23 mouse cellular contexts compared by ENCODE assay signal in the genomic region with DNA sequence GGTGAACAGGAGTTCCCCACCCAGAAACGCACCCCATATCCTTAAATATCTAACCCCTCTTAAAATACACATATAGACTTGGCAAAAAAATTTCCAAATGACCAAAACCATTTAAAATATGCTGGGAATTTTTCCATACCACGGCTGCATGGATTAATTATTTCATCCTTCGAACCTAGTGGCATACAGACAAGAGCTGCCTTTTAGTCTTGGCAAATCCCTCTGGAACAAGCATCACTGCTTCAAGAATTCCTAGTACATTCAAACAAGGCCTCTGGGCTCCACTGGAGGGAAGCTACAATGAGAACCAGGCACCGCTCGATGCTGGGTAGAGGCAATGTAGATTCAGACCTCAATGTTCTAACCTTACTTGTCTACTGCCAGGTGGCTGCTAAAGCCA. TPM values are rescaled to one million over a fixed set of nuclear protein-coding genes. Genes with fewer than 3 reads are reported as not detected.
DNase-seq lines count a peak whose midpoint lies in the region; ATAC-seq and TF ChIP-seq lines count a peak whose summit lies in the region.
"Had no signal": no experiment of that assay in that cellular context is flagged by ENCODE, and none has a peak within 500 bp of the region (broad histone marks: within the 10 kb centered on the region; RNA-seq: fewer than 3 reads in every experiment).

No protein-coding gene starts in this region.

- intact Hi-C loops in heart, postnatal 36 days (cut with DNase I): no loop called here
- intact Hi-C loops in left cerebral cortex, postnatal 10 days (cut with DNase I): no loop called here

- H3K9me3 ChIP-seq in heart, embryonic 10.5 days: no peaks in the 10 kb centered on the region
- H3K9me3 ChIP-seq in midbrain, embryonic 10.5 days (replicated peaks): no peaks in the 10 kb centered on the region
- no peaks in the 10 kb centered on the region for H3K9me3 ChIP-seq in midbrain, embryonic 16.5 days (replicated peaks; ENCODE audit: control insufficient read depth, low read length, poor library complexity, severe bottlenecking)
- H3K9me3 ChIP-seq in embryonic facial prominence, embryonic 14.5 days (ENCODE audit: control insufficient read depth, low read length): no peaks in the 10 kb centered on the region
- H3K9me3 ChIP-seq in liver, postnatal 0 days (ENCODE audit: low read length): no peaks in the 10 kb centered on the region
- H3K9me3 ChIP-seq: heart, embryonic 13.5 days; midbrain, embryonic 13.5 days had no signal

- 83% methylated on average over 5 of the region's 5 CpGs for WGBS in heart, embryonic 10.5 days
- WGBS in midbrain, embryonic 10.5 days: 83% methylated on average over 5 of the region's 5 CpGs
- WGBS in midbrain, embryonic 16.5 days: 72% methylated on average over 5 of the region's 5 CpGs
- 46% methylated on average over 5 of the region's 5 CpGs for WGBS in embryonic facial prominence, embryonic 14.5 days
- 71% methylated on average over 5 of the region's 5 CpGs for WGBS in liver, postnatal 0 days (ENCODE audit: insufficient replicate concordance)

- H3K36me3 ChIP-seq in heart, embryonic 10.5 days: peaks cover 4% of the 10 kb centered on the region
- peaks cover 15% of the 10 kb centered on the region for H3K36me3 ChIP-seq in midbrain, embryonic 10.5 days
- no peaks in the 10 kb centered on the region for H3K36me3 ChIP-seq in midbrain, embryonic 16.5 days (ENCODE audit: control insufficient read depth, insufficient read depth, low read length)
- H3K36me3 ChIP-seq in embryonic facial prominence, embryonic 14.5 days (ENCODE audit: control insufficient read depth, insufficient read depth, low read length): no peaks in the 10 kb centered on the region
- H3K36me3 ChIP-seq in liver, postnatal 0 days (replicated peaks; ENCODE audit: insufficient read depth, low read length): peaks cover 7% of the 10 kb centered on the region; the same call in 1 of the 2 replicates

- no peak overlapping the region for H3K4me2 ChIP-seq in midbrain, embryonic 16.5 days (ENCODE audit: low read length)
- no peak overlapping the region for H3K4me2 ChIP-seq in embryonic facial prominence, embryonic 14.5 days (ENCODE audit: low read depth, low read length)
- no peak overlapping the region for H3K4me2 ChIP-seq in liver, postnatal 0 days (ENCODE audit: low read depth, low read length)
- H3K4me2 ChIP-seq: heart, embryonic 13.5 days; midbrain, embryonic 13.5 days had no signal

- H3K4me3 ChIP-seq in heart, embryonic 10.5 days: no peak overlapping the region
- no peak overlapping the region for H3K4me3 ChIP-seq in midbrain, embryonic 10.5 days
- H3K4me3 ChIP-seq in midbrain, embryonic 16.5 days (ENCODE audit: low read depth, low read length): no peak overlapping the region
- no peak overlapping the region for H3K4me3 ChIP-seq in embryonic facial prominence, embryonic 14.5 days (ENCODE audit: low read depth, low read length)
- no peak overlapping the region for H3K4me3 ChIP-seq in liver, postnatal 0 days (ENCODE audit: low read depth, low read length)
- H3K4me3 ChIP-seq: heart, embryonic 13.5 days; layer of hippocampus, adult 2 months; midbrain, embryonic 13.5 days; myocyte had no signal

- H3K27ac ChIP-seq in heart, embryonic 10.5 days: peak overlapping the region; percentile 73; the same call in 1 of the 2 replicates
- no peak overlapping the region for H3K27ac ChIP-seq in midbrain, embryonic 10.5 days (replicated peaks)
- no peak overlapping the region for H3K27ac ChIP-seq in midbrain, embryonic 16.5 days (ENCODE audit: low read length)
- peak overlapping the region; percentile 81 for H3K27ac ChIP-seq in embryonic facial prominence, embryonic 14.5 days (replicated peaks; ENCODE audit: low read depth, low read length)
- peak overlapping the region; percentile 86 for H3K27ac ChIP-seq in liver, postnatal 0 days (ENCODE audit: low read depth)
- H3K27ac ChIP-seq: midbrain, embryonic 13.5 days had no signal

- H3K4me1 ChIP-seq in heart, embryonic 10.5 days: peaks cover 66% of the 10 kb centered on the region
- peaks cover 21% of the 10 kb centered on the region for H3K4me1 ChIP-seq in midbrain, embryonic 10.5 days
- H3K4me1 ChIP-seq in midbrain, embryonic 16.5 days (ENCODE audit: control insufficient read depth, insufficient read depth, low read length): no peaks in the 10 kb centered on the region
- H3K4me1 ChIP-seq in embryonic facial prominence, embryonic 14.5 days (ENCODE audit: control insufficient read depth, insufficient read depth, low read length): peaks cover 22% of the 10 kb centered on the region
- peaks cover 70% of the 10 kb centered on the region for H3K4me1 ChIP-seq in liver, postnatal 0 days (ENCODE audit: insufficient read depth)

- H3K27me3 ChIP-seq in heart, embryonic 10.5 days (ENCODE audit: insufficient read depth, poor library complexity, severe bottlenecking): no peaks in the 10 kb centered on the region
- H3K27me3 ChIP-seq in midbrain, embryonic 10.5 days (ENCODE audit: low read depth, poor library complexity, severe bottlenecking): no peaks in the 10 kb centered on the region
- H3K27me3 ChIP-seq in midbrain, embryonic 16.5 days (ENCODE audit: control insufficient read depth, insufficient read depth, low read depth, low read length): no peaks in the 10 kb centered on the region
- H3K27me3 ChIP-seq in embryonic facial prominence, embryonic 14.5 days (replicated peaks; ENCODE audit: control insufficient read depth, insufficient read depth, low read length): no peaks in the 10 kb centered on the region
- no peaks in the 10 kb centered on the region for H3K27me3 ChIP-seq in liver, postnatal 0 days (ENCODE audit: insufficient read depth, low read length)
- H3K27me3 ChIP-seq: heart, embryonic 13.5 days; midbrain, embryonic 13.5 days; Patski had no signal

- no peak for DNase-seq in heart, embryonic 10.5 days (ENCODE audit: low spot score)
- no peak for DNase-seq in heart, postnatal 36 days
- peak; percentile 9 for DNase-seq in midbrain, embryonic 10.5 days (ENCODE audit: low spot score)
- peak; percentile 76 for DNase-seq in embryonic facial prominence, embryonic 14.5 days (ENCODE audit: low spot score)
- no peak for DNase-seq in liver, postnatal 0 days
- no peak for DNase-seq in left cerebral cortex, postnatal 10 days (ENCODE audit: extremely low spot score in 1 of 2, low spot score in 2 of 2)
- DNase-seq: adrenal gland, postnatal 36 days; B cell, adult 2 months; cerebellum, adult 9-11 months; embryo, embryonic 11 days; gastrocnemius, postnatal 36 days; heart, postnatal 4 days; kidney, adult 18-20 months; kidney, postnatal 10 days; retina, postnatal 1 day had no signal

- H3K9ac ChIP-seq in midbrain, embryonic 16.5 days (ENCODE audit: low read depth, low read length): no peak overlapping the region
- H3K9ac ChIP-seq in embryonic facial prominence, embryonic 14.5 days (ENCODE audit: low read depth, low read length): no peak overlapping the region
- no peak overlapping the region for H3K9ac ChIP-seq in liver, postnatal 0 days (replicated peaks)
- H3K9ac ChIP-seq: heart, embryonic 13.5 days; midbrain, embryonic 13.5 days had no signal

- TF ChIP-seq CTCF in liver, postnatal 0 days (IDR thresholded peaks at IDR 0.05; ENCODE audit: low read depth): no peak

- no peak for TF ChIP-seq EP300 in liver, postnatal 0 days (IDR thresholded peaks at IDR 0.05; ENCODE audit: low read depth)

- ATAC-seq in midbrain, embryonic 16.5 days: no peak
- no peak for ATAC-seq in embryonic facial prominence, embryonic 14.5 days (ENCODE audit: low read depth)
- no peak for ATAC-seq in liver, postnatal 0 days
- no peak for ATAC-seq in activated CD4-positive, CD25-positive, alpha-beta regulatory T cell, adult 4 months
- ATAC-seq: midbrain, embryonic 13.5 days; Patski had no signal

RNA-seq across cellular contexts. Expression of a gene that starts 7.1 kb away (rescaled TPM):
- polyA plus RNA-seq in heart, embryonic 10.5 days (2016; fragmentation: Nextera tagmentation; extraction: Ambion mirVana): 13.7 and 16.5 TPM in 2 replicates
- 1 to 10 TPM; 2.3 to 3.5 TPM for total RNA-seq in heart, postnatal 36 days (2021)
- polyA plus RNA-seq in midbrain, embryonic 10.5 days (2016; fragmentation: Nextera tagmentation; extraction: Ambion mirVana): 17.0 and 17.7 TPM in 2 replicates
- polyA plus RNA-seq in midbrain, embryonic 16.5 days (2015; fragmentation: Nextera tagmentation; extraction: Ambion mirVana): 9.1 and 9.3 TPM in 2 replicates
- 9.6 and 10.7 TPM in 2 replicates for polyA plus RNA-seq in embryonic facial prominence, embryonic 14.5 days (2014; fragmentation: Nextera tagmentation; extraction: Ambion mirVana)
- polyA plus RNA-seq in liver, postnatal 0 days (2015; fragmentation: Nextera tagmentation; extraction: Ambion mirVana): 4.5 and 4.9 TPM in 2 replicates
- total RNA-seq in left cerebral cortex, postnatal 10 days (2021): 1 to 10 TPM; 3.6 to 5.0 TPM
- 1 to 10 TPM; 4.9 to 6.0 TPM for polyA plus RNA-seq in activated CD4-positive, CD25-positive, alpha-beta regulatory T cell, adult 4 months (2017; shearing (Covaris generic))

RNA-seq across cellular contexts. Expression of a gene that starts 7.8 kb away (rescaled TPM):
- polyA plus RNA-seq in heart, embryonic 10.5 days (2016; fragmentation: Nextera tagmentation; extraction: Ambion mirVana): 1.4 and 1.8 TPM in 2 replicates
- 10 to 100 TPM; 34.9 to 38.0 TPM for total RNA-seq in heart, postnatal 36 days (2021)
- 1.9 and 2.1 TPM in 2 replicates for polyA plus RNA-seq in midbrain, embryonic 10.5 days (2016; fragmentation: Nextera tagmentation; extraction: Ambion mirVana)
- polyA plus RNA-seq in midbrain, embryonic 16.5 days (2015; fragmentation: Nextera tagmentation; extraction: Ambion mirVana): 1.1 and 1.2 TPM in 2 replicates
- polyA plus RNA-seq in embryonic facial prominence, embryonic 14.5 days (2014; fragmentation: Nextera tagmentation; extraction: Ambion mirVana): 2.4 TPM in 2 replicates
- 12.6 and 17.0 TPM in 2 replicates for polyA plus RNA-seq in liver, postnatal 0 days (2015; fragmentation: Nextera tagmentation; extraction: Ambion mirVana)
- total RNA-seq in left cerebral cortex, postnatal 10 days (2021): 1 to 10 TPM; 1.2 to 2.1 TPM
- 10 to 100 TPM; 16.8 to 22.6 TPM for polyA plus RNA-seq in activated CD4-positive, CD25-positive, alpha-beta regulatory T cell, adult 4 months (2017; shearing (Covaris generic))

RNA-seq across cellular contexts. Expression of a gene that starts 40.0 kb away (rescaled TPM):
- polyA plus RNA-seq in heart, embryonic 10.5 days (2016; fragmentation: Nextera tagmentation; extraction: Ambion mirVana): 12.6 and 13.0 TPM in 2 replicates
- 10 to 100 TPM; 11.4 to 15.5 TPM for total RNA-seq in heart, postnatal 36 days (2021)
- polyA plus RNA-seq in midbrain, embryonic 10.5 days (2016; fragmentation: Nextera tagmentation; extraction: Ambion mirVana): 11.4 and 13.0 TPM in 2 replicates
- 15.5 and 15.6 TPM in 2 replicates for polyA plus RNA-seq in midbrain, embryonic 16.5 days (2015; fragmentation: Nextera tagmentation; extraction: Ambion mirVana)
- polyA plus RNA-seq in embryonic facial prominence, embryonic 14.5 days (2014; fragmentation: Nextera tagmentation; extraction: Ambion mirVana): 8.6 and 10.2 TPM in 2 replicates
- polyA plus RNA-seq in liver, postnatal 0 days (2015; fragmentation: Nextera tagmentation; extraction: Ambion mirVana): 5.5 and 5.7 TPM in 2 replicates
- total RNA-seq in left cerebral cortex, postnatal 10 days (2021): 10 to 100 TPM; 30.1 to 32.6 TPM
- 10 to 100 TPM; 17.8 to 22.1 TPM for polyA plus RNA-seq in activated CD4-positive, CD25-positive, alpha-beta regulatory T cell, adult 4 months (2017; shearing (Covaris generic))

RNA-seq across cellular contexts. Expression of a gene that starts 49.2 kb away (rescaled TPM):
- not detected in 2 replicates for polyA plus RNA-seq in heart, embryonic 10.5 days (2016; fragmentation: Nextera tagmentation; extraction: Ambion mirVana)
- total RNA-seq in heart, postnatal 36 days (2021): not detected
- not detected in 2 replicates for polyA plus RNA-seq in midbrain, embryonic 10.5 days (2016; fragmentation: Nextera tagmentation; extraction: Ambion mirVana)
- not detected in 2 replicates for polyA plus RNA-seq in midbrain, embryonic 16.5 days (2015; fragmentation: Nextera tagmentation; extraction: Ambion mirVana)
- polyA plus RNA-seq in embryonic facial prominence, embryonic 14.5 days (2014; fragmentation: Nextera tagmentation; extraction: Ambion mirVana): not detected in 2 replicates
- polyA plus RNA-seq in liver, postnatal 0 days (2015; fragmentation: Nextera tagmentation; extraction: Ambion mirVana): not detected in 2 replicates
- not detected for total RNA-seq in left cerebral cortex, postnatal 10 days (2021)
- under 1 TPM in 1 of 2 experiments, not detected in 1; 0.28 TPM for polyA plus RNA-seq in activated CD4-positive, CD25-positive, alpha-beta regulatory T cell, adult 4 months (2017; shearing (Covaris generic))
- total RNA-seq: adrenal gland, postnatal 36 days; gastrocnemius, postnatal 36 days; heart, postnatal 4 days; layer of hippocampus, adult 2 months had no signal
- polyA plus RNA-seq: heart, embryonic 13.5 days; limb, embryonic 11.5 days; midbrain, embryonic 13.5 days; myocyte; Patski had no signal

Comparison
In these comparisons a context has a peak if more than half of its experiments do, and no peak if none do; other contexts are left out.
1. DNase-seq: peak in midbrain, embryonic 10.5 days (single experiment) and embryonic facial prominence, embryonic 14.5 days (single experiment); none in heart, embryonic 10.5 days (single experiment), heart, postnatal 36 days (0 of 2), liver, postnatal 0 days (single experiment) and left cerebral cortex, postnatal 10 days (0 of 2).
2. H3K27ac ChIP-seq: peak in heart, embryonic 10.5 days (single experiment), embryonic facial prominence, embryonic 14.5 days (single experiment) and liver, postnatal 0 days (single experiment); none in midbrain, embryonic 10.5 days (single experiment) and midbrain, embryonic 16.5 days (single experiment).